Mouse (Mus musculus) limb, embryonic 10.5 days (tissue): ENCODE data around the gene Mdm4. TPM values are rescaled to one million over a fixed set of nuclear protein-coding genes. Genes with fewer than 3 reads are reported as not detected.

Experiments
- DNase-seq: peaks from one replicate; pipeline ENCODE4 v3.0.0-alpha.2; 2017; ENCODE audit warnings: low spot score
- H3K27ac ChIP-seq: fragments of 300-500 bp; sonication (generic); 2 replicates; pipeline ENCODE4 v1.5.1; 2016; ENCODE audit warnings: mild to moderate bottlenecking
- H3K27me3 ChIP-seq: fragments of 300-500 bp; sonication (generic); 2 replicates; pipeline ENCODE4 v1.6.1; 2016; ENCODE audit warnings: low read depth, mild to moderate bottlenecking; ENCODE audit not compliant: poor library complexity, severe bottlenecking
- H3K36me3 ChIP-seq: fragments of 300-500 bp; sonication (generic); 2 replicates; pipeline ENCODE4 v1.6.1; 2016; ENCODE audit warnings: mild to moderate bottlenecking, moderate library complexity
- H3K4me1 ChIP-seq: fragments of 300-500 bp; sonication (generic); 2 replicates; pipeline ENCODE4 v1.6.1; 2016
- H3K4me3 ChIP-seq: fragments of 300-500 bp; sonication (generic); 2 replicates; pipeline ENCODE4 v1.5.1; 2016; ENCODE audit warnings: mild to moderate bottlenecking, moderate library complexity
- H3K9me3 ChIP-seq: fragments of 300-500 bp; sonication (generic); replicated peaks from 2 replicates; pipeline ENCODE4 v1.6.1; 2016; ENCODE audit warnings: mild to moderate bottlenecking
- WGBS: fragments of 180-500 bp; shearing (Covaris S2); methylation state at CpG from one replicate; pipeline ENCODE4 v1.1.7; 2016; 5-methylcytosine and 5-hydroxymethylcytosine counted together
- microRNA-seq: library from miRNA; unstranded; fragments of <30 nt; microRNA quantifications from one replicate; pipeline ENCODE4, GENCODE M21; 2017
- polyA plus RNA-seq: library from polyadenylated mRNA; unstranded; fragments of >200 nt; fragmentation: Nextera tagmentation; extraction: Ambion mirVana; gene quantifications from 2 replicates; pipeline ENCODE4 v1.2.1, GENCODE M21; 2016

Gene Mdm4
- polyA plus RNA-seq, 1 experiment from 2014 or later, result 43.4 TPM

DNA sequence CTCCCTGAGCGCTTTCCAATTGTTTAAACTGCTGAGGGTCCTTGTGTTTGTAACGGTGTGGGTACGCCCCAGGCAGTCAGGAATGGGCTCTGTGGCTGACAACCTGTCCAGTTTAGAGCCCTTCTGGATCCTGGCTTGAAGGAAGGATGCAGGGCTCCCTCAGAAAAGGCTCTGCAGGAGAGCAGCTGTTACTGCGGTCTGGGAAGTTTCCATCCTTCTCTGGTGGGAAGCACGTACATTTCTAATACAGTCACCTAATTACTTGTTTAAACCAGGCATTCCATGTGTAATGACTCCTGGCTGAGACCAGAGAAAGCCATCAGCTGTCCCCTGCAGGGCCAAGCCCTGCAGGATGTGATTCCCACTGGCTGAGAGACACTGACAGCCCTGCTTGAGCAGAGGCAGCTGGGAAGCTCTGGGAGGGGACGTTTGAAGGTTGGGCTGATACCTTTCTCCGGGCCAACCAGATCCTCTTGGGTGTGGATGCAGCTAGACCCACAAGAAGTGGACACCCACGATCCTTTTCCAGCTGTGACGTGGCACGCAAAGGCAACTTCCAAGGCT lies 112.2 kb downstream of the Mdm4 start:
- 22% methylated on average over 10 of the region's 10 CpGs for WGBS

DNA sequence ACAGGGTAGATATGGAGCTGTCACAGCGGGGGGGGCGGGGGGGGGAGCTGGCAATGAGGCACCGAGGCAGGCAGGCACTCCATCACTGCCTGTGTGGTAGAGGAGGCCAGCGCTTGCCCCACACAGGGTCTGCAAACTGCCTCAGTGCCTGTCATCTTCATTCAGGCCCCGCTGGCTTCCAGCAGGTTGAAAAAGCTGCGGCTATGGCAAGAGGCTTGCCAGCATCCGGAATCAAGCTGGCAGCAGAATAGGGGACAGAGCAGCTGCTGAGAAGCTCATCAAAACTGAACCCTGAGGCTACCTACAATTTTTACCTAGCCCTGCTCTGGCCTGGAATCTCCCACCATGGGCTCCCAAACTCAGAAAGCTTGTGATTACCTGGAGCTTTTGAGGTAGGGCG lies 112.8 kb downstream of the Mdm4 start:
- Histone ChIP-seq H3K4me3 (no peak overlapping the region), H3K27me3 (peaks cover 96% of the 10 kb centered on the region), H3K4me1 (peaks cover 25% of the 10 kb centered on the region), H3K36me3 (no peaks in the 10 kb centered on the region), H3K27ac (no peak overlapping the region), H3K9me3 (no peaks in the 10 kb centered on the region)
- no peak for DNase-seq
- WGBS, result 13% methylated on average over 8 of the region's 8 CpGs

More for the DNA sequence above, 112.2 kb downstream of the Mdm4 start:
- Histone ChIP-seq H3K27ac (no peak overlapping the region), H3K36me3 (no peaks in the 10 kb centered on the region), H3K4me1 (peaks cover 25% of the 10 kb centered on the region), H3K27me3 (peaks cover 96% of the 10 kb centered on the region), H3K9me3 (no peaks in the 10 kb centered on the region), H3K4me3 (no peak overlapping the region)
- no peak for DNase-seq

DNA sequence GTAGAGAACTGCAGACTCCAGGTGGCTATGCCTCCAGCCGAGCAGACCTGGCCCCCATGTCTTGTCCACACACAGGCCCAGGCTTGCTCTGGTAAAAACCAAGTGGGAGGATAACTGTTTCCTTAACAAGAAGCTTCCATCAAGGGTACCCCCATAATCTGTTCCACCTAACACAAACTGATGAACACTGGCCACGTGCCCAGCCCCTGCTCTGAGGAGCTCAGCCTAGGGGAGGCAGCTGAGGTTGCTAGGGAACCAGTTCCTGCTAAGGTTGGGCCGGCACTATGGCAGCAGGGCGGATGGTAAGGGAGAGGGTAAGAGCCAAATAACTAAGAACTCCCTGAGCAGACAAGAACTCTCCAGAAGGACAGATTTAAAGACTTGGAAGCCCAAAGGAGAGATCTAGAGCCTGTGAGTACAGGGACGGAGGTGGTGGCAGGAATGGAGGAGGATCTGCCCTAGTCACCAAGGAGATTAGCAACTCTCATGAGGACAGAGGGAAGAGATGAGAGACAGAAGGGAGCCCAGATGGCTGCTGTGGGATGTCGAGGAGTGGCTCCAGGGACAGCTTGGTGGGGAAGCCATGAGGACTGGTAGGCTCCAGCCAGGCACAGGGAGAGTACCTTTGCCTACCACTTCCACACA lies 114.4 kb downstream of the Mdm4 start:
- DNase-seq, result no peak
- Histone ChIP-seq H3K27me3 (peaks cover 94% of the 10 kb centered on the region), H3K27ac (no peak overlapping the region), H3K4me3 (no peak overlapping the region), H3K9me3 (no peaks in the 10 kb centered on the region), H3K36me3 (no peaks in the 10 kb centered on the region), H3K4me1 (peaks cover 29% of the 10 kb centered on the region)
- 67% methylated on average over 6 of the region's 6 CpGs for WGBS

DNA sequence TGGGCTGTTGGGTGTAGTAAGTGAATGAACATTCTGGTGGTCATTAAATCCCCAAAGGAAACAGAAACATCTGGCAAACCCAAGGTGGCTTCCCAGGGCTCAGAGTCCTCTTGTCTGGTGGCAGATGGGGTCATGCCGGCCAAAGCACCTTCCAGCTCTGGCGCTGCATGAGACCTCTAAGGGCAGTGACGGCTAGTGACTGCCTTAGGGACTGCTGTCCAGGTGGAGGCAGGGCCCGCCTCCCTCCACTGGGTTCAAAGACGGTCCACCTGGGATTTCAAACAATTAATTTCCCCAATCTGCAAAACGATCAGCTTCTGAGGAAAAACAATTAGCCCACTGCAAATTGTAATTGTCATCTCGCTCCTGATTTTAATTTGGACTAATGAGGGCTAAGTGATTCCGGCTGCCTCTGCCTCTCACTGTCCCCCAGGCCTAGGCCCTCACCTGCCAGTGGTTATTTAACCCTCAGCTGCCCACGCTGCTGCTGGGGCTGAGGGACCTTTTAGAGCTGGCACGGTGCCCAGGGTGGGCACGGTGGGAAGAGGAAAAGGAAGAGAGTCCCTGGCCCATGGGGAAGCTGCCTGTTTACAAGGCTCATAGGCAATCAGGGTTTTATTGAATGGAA lies 119.8 kb downstream of the Mdm4 start:
- 41% methylated on average over 11 of the region's 11 CpGs for WGBS
- Histone ChIP-seq H3K9me3 (no peaks in the 10 kb centered on the region), H3K36me3 (no peaks in the 10 kb centered on the region), H3K4me3 (no peak overlapping the region), H3K4me1 (peaks cover 37% of the 10 kb centered on the region), H3K27ac (no peak overlapping the region), H3K27me3 (peaks cover 53% of the 10 kb centered on the region)
- no peak for DNase-seq

DNA sequence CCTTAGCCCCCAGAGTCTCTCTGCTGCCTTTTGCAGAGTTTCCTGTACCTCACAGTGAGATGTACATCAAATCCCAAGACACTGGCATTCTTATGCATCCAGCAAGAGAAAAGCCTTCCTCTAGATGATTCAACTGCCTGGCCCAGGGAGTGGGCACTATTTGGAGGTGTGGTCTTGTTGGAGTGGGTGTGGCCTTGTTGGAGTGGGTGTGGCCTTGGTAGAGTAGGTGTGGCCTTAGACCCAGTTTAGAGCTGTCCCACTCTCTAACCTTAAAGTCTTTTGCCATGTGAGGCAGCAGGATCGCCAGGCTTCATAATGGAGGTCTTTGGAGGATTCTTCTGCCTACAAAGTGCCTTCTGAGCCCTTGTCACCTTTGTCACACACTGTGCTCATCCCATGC lies 120.4 kb downstream of the Mdm4 start:
- WGBS, result 81% methylated on average over 1 of the region's 1 CpGs
- peaks cover 47% of the 10 kb centered on the region for H3K27me3 ChIP-seq
- DNase-seq, result no peak

More for the DNA sequence above, 120.4 kb downstream of the Mdm4 start:
- H3K4me1 ChIP-seq, result peaks cover 37% of the 10 kb centered on the region
- H3K9me3 ChIP-seq, result no peaks in the 10 kb centered on the region
- H3K4me3 ChIP-seq, result no peak overlapping the region
- no peaks in the 10 kb centered on the region for H3K36me3 ChIP-seq
- no peak overlapping the region for H3K27ac ChIP-seq

Small RNAs within 50 kb of the gene (microRNA-seq; reads per million reads assigned to microRNA genes)
- not detected for gene Gm44300

Other genes with a start within 250 kb of the Mdm4 start
- gene Lrrn2, start 150.3 kb downstream of the Mdm4 start, polyA plus RNA-seq, result 1.3 and 2.4 TPM in 2 replicates
- 6.1 and 7.4 TPM in 2 replicates for gene Pik3c2b, start 15.1 kb upstream of the Mdm4 start, polyA plus RNA-seq
- gene Ppp1r15b, start 100.6 kb upstream of the Mdm4 start, polyA plus RNA-seq, result 52.3 and 52.7 TPM in 2 replicates
- gene Plekha6, start 133.6 kb upstream of the Mdm4 start, polyA plus RNA-seq, result 1.4 and 2.3 TPM in 2 replicates